Mouse (Mus musculus) right cerebral cortex, postnatal 4 days (tissue): ENCODE results near the gene Negr1.

Experiments used
- DNase-seq: peaks from one replicate; pipeline ENCODE4 v3.0.0-alpha.2; 2022

Negr1 gene

DNA sequence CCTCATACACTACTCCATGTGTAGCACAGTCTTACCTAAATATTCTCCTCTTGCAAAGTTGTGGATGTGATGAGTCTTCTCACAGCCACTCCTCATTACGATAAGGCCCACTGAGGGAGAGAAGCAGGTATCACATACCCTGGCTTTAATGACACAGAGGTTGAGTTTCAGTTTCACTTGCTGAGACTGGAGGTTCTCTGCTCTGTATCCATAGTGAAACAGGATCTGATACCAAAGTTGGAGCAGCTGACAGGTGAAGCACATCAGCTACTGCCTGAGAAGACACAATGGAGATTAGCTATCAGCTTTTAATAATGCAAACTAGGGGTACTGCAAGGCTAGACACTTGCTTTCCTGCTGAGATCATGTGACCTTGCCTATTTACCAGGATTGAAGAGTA, 137.1 kb downstream of the Negr1 start:
- no peak for DNase-seq

DNA sequence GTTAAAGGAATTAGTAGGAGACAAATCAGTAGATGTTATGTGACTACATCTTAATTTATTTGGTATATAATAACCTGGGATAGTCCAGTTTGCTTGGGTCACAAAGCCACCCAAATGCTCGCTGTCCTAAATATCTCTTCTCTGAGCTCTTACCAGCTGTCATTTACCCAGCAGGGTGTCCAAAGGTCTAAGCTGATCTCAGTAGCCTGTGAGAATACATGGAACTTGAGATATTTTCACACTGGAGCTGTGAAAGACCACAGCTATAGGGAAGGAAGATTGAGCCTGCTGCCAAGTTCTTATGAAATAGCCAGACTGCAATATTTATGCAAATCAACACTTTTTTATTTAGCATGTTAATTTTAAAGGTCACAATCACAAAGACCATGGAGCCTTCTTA, 141.6 kb downstream of the Negr1 start:
- no peak for DNase-seq

GRCm38 (mm10) chr3:156710240-156710639, 148.6 kb downstream of the Negr1 start:
- DNase-seq = no peak

DNA sequence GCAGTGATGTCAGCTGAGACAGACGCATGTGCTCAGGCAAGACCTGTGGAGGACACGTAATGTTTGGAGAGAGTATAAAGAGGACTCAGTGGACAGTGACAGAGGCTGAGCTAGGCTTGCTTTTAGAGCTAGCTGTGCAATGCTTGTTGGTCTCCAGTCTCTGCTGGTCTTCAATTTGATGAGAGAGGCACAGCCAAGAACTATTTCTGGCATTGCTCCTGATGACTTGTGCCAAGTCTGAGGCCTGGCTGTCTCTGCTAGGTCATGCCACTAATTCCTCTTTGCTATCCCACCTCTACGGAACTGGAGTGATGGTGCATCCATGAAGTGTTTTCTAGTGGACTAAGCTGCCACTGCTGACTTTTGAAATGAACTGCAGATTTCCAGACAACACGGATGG, 149.1 kb downstream of the Negr1 start:
- no peak for DNase-seq

DNA sequence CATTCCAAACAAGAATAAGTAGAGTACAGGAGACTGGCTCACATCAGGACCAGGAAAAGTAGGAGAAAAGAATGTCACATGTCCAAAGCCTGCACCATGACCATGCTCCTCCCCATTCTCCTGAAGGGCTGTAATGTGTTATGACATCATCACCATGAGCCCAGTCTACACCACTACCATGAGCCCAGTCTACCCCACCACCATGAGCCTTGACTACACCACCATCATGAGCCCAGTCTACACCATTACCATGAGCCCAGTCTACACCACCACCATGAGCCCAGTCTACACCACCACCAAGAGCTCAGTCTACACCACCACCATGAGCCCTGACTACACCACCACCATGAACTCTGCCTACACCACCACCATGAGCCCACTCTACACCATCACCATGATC, 174.7 kb downstream of the Negr1 start:
- DNase-seq = no peak

DNA sequence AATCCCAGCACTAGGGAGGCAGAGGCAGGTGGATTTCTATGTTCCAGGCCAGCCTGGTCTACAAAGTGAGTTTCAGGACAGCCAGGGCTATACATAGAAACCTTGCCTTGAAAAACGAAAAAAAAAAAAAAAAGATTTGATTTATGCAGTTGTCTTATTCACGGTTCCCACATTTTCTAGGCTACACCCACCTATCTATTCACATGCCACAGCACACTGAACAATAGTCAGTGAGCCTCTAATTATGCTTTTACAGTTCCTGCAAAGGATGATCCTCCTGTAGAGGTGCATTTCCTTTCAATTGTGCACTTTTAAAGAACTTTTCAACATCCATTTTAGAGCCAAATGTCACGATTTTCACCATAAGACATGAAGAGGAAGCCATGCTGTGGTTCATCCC, 177.9 kb downstream of the Negr1 start:
- no peak for DNase-seq

DNA sequence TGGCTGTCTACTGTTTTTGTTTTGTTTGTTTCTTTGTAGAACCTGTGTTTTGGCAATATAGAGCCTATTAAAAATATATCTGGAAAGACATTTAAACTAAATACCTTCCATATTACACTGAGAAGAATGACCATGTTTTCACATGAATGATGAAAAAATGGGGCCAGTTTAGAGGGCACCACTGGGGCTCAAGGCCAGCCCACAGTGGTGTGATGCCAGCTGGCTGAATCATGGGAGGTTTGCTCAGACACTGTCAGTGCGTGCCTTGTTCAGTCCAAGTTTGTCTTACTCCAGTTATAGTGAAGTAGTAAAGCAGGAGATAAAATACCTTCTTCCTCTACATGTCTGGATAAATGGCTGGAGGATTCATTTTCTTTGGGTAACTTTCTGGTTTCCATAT, 181.7 kb downstream of the Negr1 start:
- DNase-seq = no peak

GRCm38 (mm10) chr3:156745218-156745770, 183.7 kb downstream of the Negr1 start:
- DNase-seq = no peak

DNA sequence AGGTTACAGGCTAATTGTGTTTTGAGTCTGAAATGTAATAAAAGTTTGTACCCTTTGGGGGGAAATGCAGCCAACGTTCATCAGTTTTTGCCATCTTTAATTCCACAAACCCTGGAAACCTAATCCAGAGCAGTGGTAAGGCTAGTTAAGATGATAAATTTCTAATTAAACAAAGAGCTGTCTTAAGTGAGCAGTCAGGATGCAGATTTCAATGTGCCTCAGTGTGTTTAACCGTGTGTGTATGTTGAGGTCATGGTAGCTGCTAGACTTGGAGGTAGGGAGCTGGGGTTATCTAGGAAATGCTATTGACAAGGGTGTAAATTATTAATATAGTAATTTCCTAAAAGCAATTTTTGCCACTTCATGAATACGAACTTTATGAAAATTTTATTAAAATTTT, 185.9 kb downstream of the Negr1 start:
- DNase-seq = no peak

- DNase-seq = no peak
These were observed 192.3 kb downstream of the Negr1 start for GRCm38 (mm10) chr3:156753780-156754373.

GRCm38 (mm10) chr3:156754790-156755530, 193.4 kb downstream of the Negr1 start:
- DNase-seq = no peak

DNA sequence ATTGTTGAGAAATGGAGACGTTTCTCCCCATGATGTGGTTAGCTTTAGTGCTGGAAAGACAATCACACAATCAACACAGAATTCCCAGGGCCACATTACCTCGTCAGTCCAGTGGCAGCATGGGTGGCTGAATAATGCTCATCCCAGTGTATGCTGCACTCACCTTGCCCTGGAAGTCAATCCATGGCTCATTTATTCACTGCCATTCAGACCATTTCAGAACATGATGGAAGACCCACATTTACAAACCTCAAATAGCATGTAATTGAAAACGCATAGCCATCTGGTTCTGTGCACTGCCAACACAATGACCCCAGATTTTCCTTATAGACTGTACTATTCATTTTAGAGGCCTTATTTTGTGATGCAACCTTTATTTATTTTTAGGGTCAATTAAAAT, 203.4 kb downstream of the Negr1 start:
- DNase-seq = no peak

- DNase-seq = no peak
These were observed 204.7 kb downstream of the Negr1 start for GRCm38 (mm10) chr3:156766171-156766845.

DNA sequence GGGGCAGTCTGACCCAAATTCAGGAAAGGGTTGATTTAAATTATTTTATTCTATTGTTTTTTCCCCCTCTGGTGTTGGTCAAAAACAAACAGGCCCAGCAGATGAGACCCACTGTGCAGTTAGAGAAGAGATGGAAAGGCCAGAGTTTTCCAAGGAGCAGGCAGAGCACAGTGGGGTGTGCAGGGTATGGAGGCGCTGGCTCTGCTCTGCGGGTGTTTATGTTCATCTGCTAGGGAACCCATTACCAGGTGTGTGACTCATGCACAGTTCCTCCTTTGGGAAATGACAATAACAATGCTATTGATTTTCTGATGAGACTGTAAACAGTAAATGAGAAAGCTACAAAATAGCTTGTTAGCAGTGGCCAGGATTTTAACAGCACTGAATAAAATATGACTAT, 210.0 kb downstream of the Negr1 start:
- no peak for DNase-seq

GRCm38 (mm10) chr3:156772057-156772456, 210.5 kb downstream of the Negr1 start:
- no peak for DNase-seq

DNA sequence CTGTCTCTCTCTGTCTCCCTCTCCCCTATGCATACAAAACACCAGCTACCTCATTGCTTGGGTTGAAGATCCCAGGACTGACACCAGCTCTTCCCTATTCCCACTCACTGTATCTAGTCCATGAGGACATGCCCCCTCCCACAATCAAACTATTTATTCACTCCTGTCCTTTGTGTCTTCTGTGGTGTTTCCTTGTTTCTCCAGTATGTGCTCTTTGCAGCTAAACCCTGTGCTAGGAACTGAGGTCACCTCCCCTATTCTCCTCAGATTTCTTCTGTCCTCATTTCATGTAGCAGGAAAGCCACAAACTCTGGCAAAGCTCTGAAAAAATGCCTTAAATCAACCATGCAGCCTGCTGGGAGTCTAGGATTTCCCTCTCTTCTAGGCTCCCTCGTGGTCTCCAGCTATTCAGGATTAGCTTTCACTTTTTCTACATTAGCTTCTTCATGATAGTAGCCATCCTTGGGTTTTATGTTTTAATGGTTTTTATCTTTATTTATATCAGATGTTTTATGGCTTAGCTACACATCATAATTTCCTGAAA, 222.8 kb downstream of the Negr1 start:
- no peak for DNase-seq

GRCm38 (mm10) chr3:156786355-156786754, 224.8 kb downstream of the Negr1 start:
- DNase-seq = no peak

DNA sequence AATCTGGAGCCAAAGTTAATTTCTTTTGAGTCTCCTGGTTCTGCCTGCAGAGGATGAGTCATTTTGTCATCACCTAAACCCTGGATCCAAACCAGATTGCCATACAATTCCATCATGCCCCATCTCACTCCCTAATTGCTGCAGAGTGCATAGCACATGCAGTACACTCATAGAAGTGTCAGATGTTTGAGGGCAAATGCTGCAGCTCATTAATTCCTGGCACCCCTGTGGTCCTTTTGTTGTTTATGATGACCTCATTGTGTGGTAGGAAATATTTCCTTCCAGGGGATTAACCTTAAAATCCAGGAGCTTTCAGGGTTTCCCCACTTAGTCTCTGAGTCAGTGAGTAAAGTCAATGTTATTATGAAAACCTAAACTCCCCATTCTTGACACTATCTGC, 229.6 kb downstream of the Negr1 start:
- DNase-seq = no peak

- no peak for DNase-seq
These were observed 231.1 kb downstream of the Negr1 start for GRCm38 (mm10) chr3:156792743-156793142.

- DNase-seq = no peak
These were observed 232.5 kb downstream of the Negr1 start for GRCm38 (mm10) chr3:156794091-156794490.

DNA sequence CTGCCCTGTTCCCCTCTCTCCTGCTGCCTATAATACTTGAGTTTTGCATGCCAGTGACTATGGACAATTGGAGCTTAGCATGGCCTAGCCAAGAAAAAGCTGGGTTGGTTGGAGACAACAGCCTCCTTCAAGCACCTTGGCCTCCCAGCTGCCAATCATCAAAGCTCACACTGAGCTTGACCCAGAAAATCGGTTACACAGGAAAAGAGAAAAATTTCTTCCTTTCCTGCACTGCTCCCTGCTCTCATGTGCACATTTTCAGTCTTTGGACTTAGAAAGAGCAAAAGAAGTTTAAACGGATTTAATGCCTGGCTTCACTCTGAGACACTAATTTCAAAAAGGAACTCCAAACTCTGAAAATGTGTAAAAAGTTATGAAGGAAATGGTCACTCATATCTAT, 233.0 kb downstream of the Negr1 start:
- DNase-seq = no peak

DNA sequence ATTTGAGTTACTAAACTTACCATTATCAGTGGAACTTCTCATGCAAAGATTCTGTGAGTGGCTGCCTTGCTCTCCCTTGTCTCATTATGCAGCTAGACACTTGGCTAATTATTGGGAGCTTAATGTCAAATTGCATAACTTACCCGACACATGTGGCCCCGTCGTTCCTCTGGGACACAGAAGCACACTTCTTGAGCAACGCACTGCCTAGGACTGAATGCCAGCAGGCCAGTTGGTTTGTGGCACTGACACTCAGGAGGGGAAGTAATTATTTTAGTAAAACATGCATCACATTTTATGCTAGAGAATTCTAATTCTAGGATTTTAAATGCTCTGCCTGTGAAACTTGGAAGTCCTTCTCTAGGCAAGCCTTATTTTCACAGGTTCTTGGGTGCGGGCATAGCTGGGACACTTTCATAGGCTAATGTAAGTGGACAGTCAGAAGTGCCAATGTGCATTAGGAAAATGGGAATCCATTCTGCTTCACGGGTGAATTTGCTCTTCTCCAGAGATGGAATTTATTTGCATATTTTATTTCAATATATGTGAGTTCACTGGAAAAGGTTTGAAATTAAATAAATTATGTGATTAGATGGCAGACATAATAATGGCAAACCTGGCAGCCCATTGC, 234.6 kb downstream of the Negr1 start:
- DNase-seq = no peak

DNA sequence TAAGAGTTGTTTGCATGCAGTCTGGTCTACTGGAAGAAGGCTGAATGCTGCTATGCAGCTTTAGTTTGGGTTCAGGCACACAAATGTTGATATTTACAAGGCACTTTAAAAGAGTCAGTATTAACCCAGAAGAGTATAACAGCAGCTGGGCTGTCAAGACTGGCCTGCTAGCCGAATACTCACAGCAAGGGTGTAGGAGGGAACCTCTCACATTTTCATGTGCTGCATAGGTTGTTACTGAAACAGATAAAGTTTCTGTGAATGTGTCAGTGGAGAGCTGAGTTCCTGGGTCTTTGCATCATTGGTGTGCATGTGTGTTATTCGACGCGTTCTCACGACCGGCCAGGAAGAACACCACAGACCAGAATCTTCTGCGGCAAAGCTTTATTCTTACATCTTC, 237.6 kb downstream of the Negr1 start:
- no peak for DNase-seq
